ENCODE assay signal across 24 mouse cellular contexts in the genomic region with DNA sequence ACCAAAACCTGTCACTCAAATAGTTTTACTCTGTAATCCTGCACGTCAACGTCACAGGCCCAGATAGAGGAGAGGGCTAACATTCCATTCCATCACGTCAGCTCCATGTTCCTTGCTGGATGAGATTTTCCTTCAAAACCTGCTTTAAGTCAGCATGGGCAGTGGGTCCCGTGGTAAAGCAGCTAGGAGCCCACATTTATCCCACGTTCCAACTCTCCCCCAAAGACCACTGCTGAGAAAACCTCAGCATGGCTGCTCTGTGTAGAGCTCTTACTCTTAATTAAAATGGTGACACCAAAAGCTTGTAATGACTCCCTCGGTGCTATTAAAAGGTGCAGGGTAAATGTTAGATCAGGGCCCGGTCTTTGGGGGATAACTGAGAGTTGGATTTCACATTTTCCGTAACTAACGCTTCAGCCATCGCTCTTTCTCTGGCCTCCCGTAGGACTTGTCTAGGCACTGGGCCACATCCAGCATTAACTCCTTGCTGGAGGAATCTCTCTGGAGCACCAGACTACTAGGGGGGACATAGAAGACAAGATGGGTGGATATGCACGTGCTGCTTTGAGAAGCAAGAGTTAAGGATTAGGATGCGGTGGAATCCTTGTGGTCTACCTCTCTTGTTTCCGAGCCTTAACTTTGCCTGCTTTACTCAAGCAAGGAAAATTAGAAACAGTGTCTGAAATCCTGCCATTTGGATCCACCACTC. TPM values are rescaled to one million over a fixed set of nuclear protein-coding genes. Genes with fewer than 3 reads are reported as not detected.
DNase-seq lines count a peak whose midpoint lies in the region; ATAC-seq lines count a peak whose summit lies in the region.
"Had no signal": no experiment of that assay in that cellular context is flagged by ENCODE, and none has a peak within 500 bp of the region (broad histone marks: within the 10 kb centered on the region; RNA-seq: fewer than 3 reads in every experiment).

No protein-coding gene starts in this region.

- intact Hi-C loops in left cerebral cortex, postnatal 14 days (cut with DNase I): no loop called here

- no peaks in the 10 kb centered on the region for H3K27me3 ChIP-seq in embryonic facial prominence, embryonic 14.5 days (replicated peaks; ENCODE audit: control insufficient read depth, insufficient read depth, low read length)
- H3K27me3 ChIP-seq in limb, embryonic 15.5 days: no peaks in the 10 kb centered on the region
- H3K27me3 ChIP-seq in forebrain, embryonic 12.5 days: no peaks in the 10 kb centered on the region
- H3K27me3 ChIP-seq: heart, embryonic 13.5 days; hindbrain, embryonic 12.5 days had no signal

- H3K4me1 ChIP-seq in embryonic facial prominence, embryonic 14.5 days (ENCODE audit: control insufficient read depth, insufficient read depth, low read length): peaks cover 42% of the 10 kb centered on the region
- peaks cover 36% of the 10 kb centered on the region for H3K4me1 ChIP-seq in limb, embryonic 15.5 days
- peaks cover 4% of the 10 kb centered on the region; the same call in 1 of the 2 replicates for H3K4me1 ChIP-seq in forebrain, embryonic 12.5 days
- H3K4me1 ChIP-seq: hindbrain, embryonic 12.5 days had no signal

- peak; percentile 16 to 29 for DNase-seq in cerebellum, postnatal 10 days
- no peak for DNase-seq in cerebellum, adult 9-10 months
- DNase-seq in heart, postnatal 4 days: peak; percentile 13
- no peak for DNase-seq in heart, adult 8-10 months (ENCODE audit: low spot score)
- DNase-seq in embryonic facial prominence, embryonic 14.5 days (ENCODE audit: low spot score): peak; percentile 94
- DNase-seq in left cerebral cortex, postnatal 14 days (ENCODE audit: low spot score in 2 of 2): no peak
- DNase-seq: adrenal gland, adult 8-10 months; adrenal gland, postnatal 36 days; B cell, adult 2 months; cerebellum, adult 11 months; cerebellum, adult 8-10 months; cerebellum, postnatal 36 days; gastrocnemius, postnatal 10 days; heart, adult 2 months; heart, postnatal 36 days had no signal

- ATAC-seq in embryonic facial prominence, embryonic 14.5 days (ENCODE audit: low read depth): peak; percentile 84
- peak; percentile 84 for ATAC-seq in limb, embryonic 15.5 days (ENCODE audit: insufficient number of reproducible peaks, low FRiP score, low TSS enrichment, low read depth)
- no peak for ATAC-seq in forebrain, embryonic 12.5 days (ENCODE audit: low FRiP score)
- ATAC-seq: CD4-positive, CD25-positive, alpha-beta regulatory T cell, adult 4 months; forebrain, embryonic 14.5 days; hindbrain, embryonic 16.5 days; inflammation-experienced regulatory T-cells, adult 6 months had no signal

- H3K9ac ChIP-seq in embryonic facial prominence, embryonic 14.5 days (ENCODE audit: low read depth, low read length): no peak overlapping the region
- H3K9ac ChIP-seq in limb, embryonic 15.5 days: no peak overlapping the region
- H3K9ac ChIP-seq in forebrain, embryonic 12.5 days: no peak overlapping the region
- H3K9ac ChIP-seq: heart, embryonic 13.5 days; hindbrain, embryonic 12.5 days had no signal

- H3K4me2 ChIP-seq in embryonic facial prominence, embryonic 14.5 days (ENCODE audit: low read depth, low read length): peak overlapping the region; percentile 44
- peak overlapping the region; percentile 31 for H3K4me2 ChIP-seq in limb, embryonic 15.5 days
- no peak overlapping the region for H3K4me2 ChIP-seq in forebrain, embryonic 12.5 days
- H3K4me2 ChIP-seq: heart, embryonic 13.5 days; hindbrain, embryonic 12.5 days had no signal

- peak overlapping the region; percentile 3; the same call in 1 of the 2 replicates for H3K4me3 ChIP-seq in embryonic facial prominence, embryonic 14.5 days (ENCODE audit: low read depth, low read length)
- peak overlapping the region; percentile 13; the same call in 1 of the 2 replicates for H3K4me3 ChIP-seq in limb, embryonic 15.5 days
- no peak overlapping the region for H3K4me3 ChIP-seq in forebrain, embryonic 12.5 days (replicated peaks)
- H3K4me3 ChIP-seq: heart, adult 2 months; heart, embryonic 13.5 days; hindbrain, embryonic 12.5 days had no signal

- H3K27ac ChIP-seq in embryonic facial prominence, embryonic 14.5 days (replicated peaks; ENCODE audit: low read depth, low read length): peak overlapping the region; percentile 87
- peak overlapping the region; percentile 69 for H3K27ac ChIP-seq in limb, embryonic 15.5 days
- H3K27ac ChIP-seq in forebrain, embryonic 12.5 days: no peak overlapping the region
- H3K27ac ChIP-seq: heart, adult 2 months; heart, embryonic 13.5 days; hindbrain, embryonic 12.5 days had no signal

- no peaks in the 10 kb centered on the region for H3K9me3 ChIP-seq in embryonic facial prominence, embryonic 14.5 days (ENCODE audit: control insufficient read depth, low read length)
- no peaks in the 10 kb centered on the region for H3K9me3 ChIP-seq in limb, embryonic 15.5 days
- no peaks in the 10 kb centered on the region for H3K9me3 ChIP-seq in forebrain, embryonic 12.5 days
- H3K9me3 ChIP-seq: heart, embryonic 13.5 days; hindbrain, embryonic 12.5 days had no signal

- no peaks in the 10 kb centered on the region for H3K36me3 ChIP-seq in embryonic facial prominence, embryonic 14.5 days (ENCODE audit: control insufficient read depth, insufficient read depth, low read length)
- no peaks in the 10 kb centered on the region for H3K36me3 ChIP-seq in limb, embryonic 15.5 days
- H3K36me3 ChIP-seq in forebrain, embryonic 12.5 days (replicated peaks): no peaks in the 10 kb centered on the region
- H3K36me3 ChIP-seq: G1E; heart, embryonic 13.5 days; hindbrain, embryonic 12.5 days had no signal

- WGBS in embryonic facial prominence, embryonic 14.5 days: 39% methylated on average over 14 of the region's 14 CpGs
- WGBS in limb, embryonic 15.5 days: 34% methylated on average over 14 of the region's 14 CpGs
- 78% methylated on average over 14 of the region's 14 CpGs for WGBS in forebrain, embryonic 12.5 days

RNA-seq across cellular contexts. Expression of a gene that starts 56.1 kb away (rescaled TPM):
- 10 to 100 TPM; 56.7 to 57.4 TPM for total RNA-seq in heart, postnatal 4 days (2021)
- total RNA-seq in heart, adult 8-10 months (2022): 10 to 100 TPM; 78.3 to 92.2 (median 79.8) TPM
- 63.5 and 66.6 TPM in 2 replicates for polyA plus RNA-seq in embryonic facial prominence, embryonic 14.5 days (2014; fragmentation: Nextera tagmentation; extraction: Ambion mirVana)
- polyA plus RNA-seq in limb, embryonic 15.5 days (2015; fragmentation: Nextera tagmentation; extraction: Ambion mirVana): 63.6 and 68.2 TPM in 2 replicates
- 100 to 1,000 TPM; 211 to 240 TPM for total RNA-seq in left cerebral cortex, postnatal 14 days (2021)
- 60.0 and 65.2 TPM in 2 replicates for polyA plus RNA-seq in forebrain, embryonic 12.5 days (2016; fragmentation: Nextera tagmentation; extraction: Ambion mirVana)

Comparison
In these comparisons a context has a peak if more than half of its experiments do, and no peak if none do; other contexts are left out.
1. DNase-seq: peak in cerebellum, postnatal 10 days (2 of 2), heart, postnatal 4 days (single experiment) and embryonic facial prominence, embryonic 14.5 days (single experiment); none in cerebellum, adult 9-10 months (single experiment), heart, adult 8-10 months (single experiment) and left cerebral cortex, postnatal 14 days (0 of 2).